In the genomic region with DNA sequence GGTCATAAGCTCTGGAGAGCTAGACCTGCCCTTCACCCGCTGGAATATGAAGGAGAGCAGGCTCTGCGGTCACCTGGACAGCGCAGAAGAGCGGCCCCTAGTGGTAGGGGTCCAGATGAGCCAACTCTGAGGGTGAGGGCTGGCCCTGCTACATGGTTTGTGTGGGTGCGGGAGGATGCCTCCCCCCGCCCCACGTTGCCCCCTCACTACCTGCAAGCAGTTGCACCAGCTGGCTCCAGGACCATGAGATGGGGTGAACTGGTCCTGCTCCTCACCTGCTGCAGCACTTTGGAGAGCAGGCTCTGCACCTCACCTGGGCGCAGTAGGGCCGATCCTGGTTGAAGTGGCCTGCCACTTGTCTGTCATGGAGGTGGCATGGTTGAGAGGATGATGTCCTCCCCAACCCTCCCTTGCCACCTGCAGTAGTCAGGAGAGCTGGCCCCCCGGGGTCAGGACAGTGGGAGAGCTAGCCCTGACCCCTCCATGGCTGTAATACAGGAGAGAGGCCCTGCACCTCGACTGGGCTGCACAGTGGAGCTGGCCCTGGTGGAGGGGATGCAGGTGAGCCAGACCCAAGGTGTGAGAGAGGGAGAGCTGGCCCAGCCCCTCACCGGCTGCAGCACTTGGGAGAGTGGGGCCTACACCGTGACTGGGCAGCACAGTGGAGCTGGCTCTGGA, we compare ENCODE assay signal across 8 mouse cellular contexts. TPM values are rescaled to one million over a fixed set of nuclear protein-coding genes. Genes with fewer than 3 reads are reported as not detected.
DNase-seq lines count a peak whose midpoint lies in the region; ATAC-seq and TF ChIP-seq lines count a peak whose summit lies in the region.

No protein-coding gene starts in this region.

- ATAC-seq in frontal cortex, adult (ENCODE audit: low TSS enrichment) = no peak

- H3K9ac ChIP-seq in heart, adult 2 months (ENCODE audit: low read depth, low read length) = no peak overlapping the region

- intact Hi-C loops in heart, adult 2 months (cut with DNase I) = no loop called here

- no peaks in the 10 kb centered on the region for H3K4me1 ChIP-seq in bone marrow, adult 2 months (ENCODE audit: control insufficient read depth, insufficient read depth, low read length)
- H3K4me1 ChIP-seq in heart, adult 2 months (ENCODE audit: control insufficient read depth, insufficient read depth, low read length) = no peaks in the 10 kb centered on the region

- no peaks in the 10 kb centered on the region for H3K36me3 ChIP-seq in heart, adult 2 months (ENCODE audit: control insufficient read depth, insufficient read depth, low read length)

- peak; percentile 72 for TF ChIP-seq CTCF in bone marrow, adult 2 months (IDR thresholded peaks at IDR 0.05; ENCODE audit: control insufficient read depth, insufficient read depth, low read length)
- TF ChIP-seq CTCF in heart, adult 2 months (IDR thresholded peaks at IDR 0.05) = peak; percentile 80

- no peak overlapping the region for H3K4me3 ChIP-seq in bone marrow, adult 2 months (replicated peaks; ENCODE audit: control insufficient read depth, low read depth, low read length)
- H3K4me3 ChIP-seq in heart, adult 2 months = no peak overlapping the region

- TF ChIP-seq EP300 in heart, adult 2 months (IDR thresholded peaks at IDR 0.05; ENCODE audit: insufficient read depth, low read depth, low read length) = no peak

- no peak overlapping the region for H3K27ac ChIP-seq in bone marrow, adult 2 months (ENCODE audit: control insufficient read depth, insufficient read depth, low read depth, low read length, poor library complexity)
- no peak overlapping the region for H3K27ac ChIP-seq in heart, adult 2 months

- no peaks in the 10 kb centered on the region for H3K27me3 ChIP-seq in heart, adult 2 months (ENCODE audit: control insufficient read depth, insufficient read depth, low read length)

- no peaks in the 10 kb centered on the region for H3K79me2 ChIP-seq in heart, adult 2 months (replicated peaks; ENCODE audit: control insufficient read depth, insufficient read depth, low read length)

- peak; percentile 17 to 39 for DNase-seq in heart, adult 18-20 months
- no peak for DNase-seq in heart, adult 8-10 months (ENCODE audit: low spot score)
- peak; percentile 23 to 37 for DNase-seq in heart, adult 2 months
- DNase-seq in kidney, adult 9 months = peak; percentile 63
- peak; percentile 26 for DNase-seq in lung, postnatal 25 days (ENCODE audit: low spot score)
- DNase-seq in thymus, postnatal 0 days (ENCODE audit: low spot score) = peak; percentile 34

- no peak for TF ChIP-seq POLR2A in bone marrow, adult 2 months (IDR thresholded peaks at IDR 0.05; ENCODE audit: borderline replicate concordance, control insufficient read depth, low read depth, low read length)
- no peak for TF ChIP-seq POLR2A in heart, adult 2 months (IDR thresholded peaks at IDR 0.05; ENCODE audit: insufficient read depth, low read depth, low read length)

- WGBS in bone marrow, adult 2 months = 47% methylated on average over 13 of the region's 13 CpGs
- WGBS in heart, adult 2 months = 49% methylated on average over 13 of the region's 13 CpGs

RNA-seq across cellular contexts. Expression of gene Osbp2, which starts 29.1 kb away (rescaled TPM):
- 10 to 100 TPM; 17.9 to 20.3 TPM for total RNA-seq in heart, adult 18-20 months (2021)
- total RNA-seq in heart, adult 8-10 months (2022) = 10 to 100 TPM; 17.0 to 22.2 (median 20.1) TPM
- polyA plus RNA-seq in bone marrow, adult 2 months (2011; ENCODE audit: insufficient read depth, insufficient read length, low replicate concordance, missing spikeins) = not detected in 2 replicates
- 10 to 100 TPM; 12.9 to 16.2 TPM for total RNA-seq in heart, adult 2 months (2021)
- 10.9 and 14.2 TPM in 2 replicates for polyA plus RNA-seq in heart, adult 2 months (2012; rRNA removed)
- polyA plus RNA-seq in thymus, postnatal 0 days (2015; fragmentation: Nextera tagmentation; extraction: Ambion mirVana) = 0.10 and 0.28 TPM in 2 replicates
